Mouse (Mus musculus) midbrain, embryonic 16.5 days (tissue): ENCODE measurements around the gene Slc38a1. TPM values are rescaled to one million over a fixed set of nuclear protein-coding genes. Genes with fewer than 3 reads are reported as not detected.

Source experiments
- ATAC-seq: fragments of 200-750 bp; cut with Nextera tagmentation; 2 replicates; pipeline ENCODE4 v1.8.0; 2017; ENCODE audit warnings: moderate TSS enrichment
- H3K27ac ChIP-seq: fragments of 300-500 bp; sonication (generic); 2 replicates; pipeline ENCODE4 v1.5.1; 2014; ENCODE audit warnings: mild to moderate bottlenecking, low read length, mixed read lengths
- H3K27me3 ChIP-seq: fragments of 300-500 bp; sonication (generic); 2 replicates; pipeline ENCODE4 v1.6.1; 2014; ENCODE audit warnings: low read depth, low read length, mixed read lengths; ENCODE audit not compliant: control insufficient read depth, insufficient read depth
- H3K36me3 ChIP-seq: fragments of 300-500 bp; sonication (generic); 2 replicates; pipeline ENCODE4 v1.6.1; 2014; ENCODE audit warnings: mild to moderate bottlenecking, low read length, moderate library complexity, mixed read lengths; ENCODE audit not compliant: control insufficient read depth, insufficient read depth
- H3K4me1 ChIP-seq: fragments of 300-500 bp; sonication (generic); 2 replicates; pipeline ENCODE4 v1.6.1; 2014; ENCODE audit warnings: mild to moderate bottlenecking, low read length, mixed read lengths; ENCODE audit not compliant: control insufficient read depth, insufficient read depth
- H3K4me2 ChIP-seq: fragments of 300-500 bp; sonication (generic); 2 replicates; pipeline ENCODE4 v1.6.1; 2014; ENCODE audit warnings: mild to moderate bottlenecking, low read length, mixed read lengths
- H3K4me3 ChIP-seq: fragments of 300-500 bp; sonication (generic); 2 replicates; pipeline ENCODE4 v1.5.1; 2014; ENCODE audit warnings: low read depth, mild to moderate bottlenecking, low read length, moderate library complexity, mixed read lengths
- H3K9ac ChIP-seq: fragments of 300-500 bp; sonication (generic); 2 replicates; pipeline ENCODE4 v1.6.1; 2014; ENCODE audit warnings: low read depth, low read length, mixed read lengths
- H3K9me3 ChIP-seq: fragments of 300-500 bp; sonication (generic); replicated peaks from 2 replicates; pipeline ENCODE4 v1.6.1; 2014; ENCODE audit warnings: mild to moderate bottlenecking, low read length, mixed read lengths; ENCODE audit not compliant: control insufficient read depth, poor library complexity, severe bottlenecking
- WGBS: fragments of 180-500 bp; shearing (Covaris S2); extraction: QIAGEN DNeasy Blood & Tissue Kit; methylation state at CpG from one replicate; pipeline ENCODE4 v1.1.7; 2014; 5-methylcytosine and 5-hydroxymethylcytosine counted together
- polyA plus RNA-seq: library from polyadenylated mRNA; unstranded; fragments of >200 nt; fragmentation: Nextera tagmentation; extraction: Ambion mirVana; gene quantifications from 2 replicates; pipeline ENCODE4 v1.2.1, GENCODE M21; 2015

Gene Slc38a1
- polyA plus RNA-seq, 1 experiment from 2014 or later, result 120 TPM

DNA sequence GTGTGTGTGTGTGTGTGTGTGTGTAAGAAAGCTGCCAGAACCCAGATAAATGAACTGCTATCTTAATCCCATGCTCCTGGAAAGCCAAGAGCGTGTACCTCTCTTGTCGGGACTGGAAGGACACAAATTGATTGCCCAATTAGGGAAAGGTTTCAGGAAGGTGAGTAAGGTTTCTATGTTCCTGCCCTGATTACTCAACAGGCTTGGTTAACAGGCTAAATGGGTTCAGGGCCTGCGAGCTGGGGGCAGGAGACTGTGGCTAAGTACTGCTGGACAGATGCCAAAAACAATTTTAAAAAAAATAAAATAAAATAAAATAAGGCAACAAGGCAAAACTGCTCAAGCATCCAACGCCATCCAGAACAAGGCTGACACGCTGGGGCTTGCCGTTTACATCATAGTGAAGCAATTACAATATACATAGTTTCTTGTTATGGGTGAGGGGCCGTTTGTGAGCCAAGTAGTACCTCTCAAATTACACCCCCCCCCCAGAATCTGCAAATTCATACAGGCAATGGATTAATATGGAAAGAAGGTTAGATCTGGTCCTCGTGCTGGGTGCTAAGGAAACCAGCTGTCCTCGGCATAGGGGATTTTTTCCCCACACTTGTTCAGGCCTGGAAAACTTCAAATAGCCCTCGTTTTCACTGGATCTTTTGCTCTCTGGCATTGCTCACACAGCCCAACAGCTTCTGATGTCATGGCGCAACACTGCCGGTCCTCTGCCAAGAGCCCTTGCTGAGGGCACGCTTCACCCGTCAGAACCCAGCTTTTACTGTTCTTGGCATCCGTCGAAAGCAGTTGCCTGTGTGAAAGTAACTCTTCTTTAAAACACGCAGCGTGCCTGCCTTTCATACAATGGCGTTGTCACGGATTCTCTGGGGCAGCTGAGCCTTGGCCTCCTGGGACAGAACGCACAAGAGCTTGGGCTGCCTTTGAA is 95.2 kb downstream of the Slc38a1 start:
- Histone ChIP-seq H3K4me3 (no peak overlapping the region), H3K9me3 (no peaks in the 10 kb centered on the region), H3K27ac (no peak overlapping the region; the same call in 1 of the 2 replicates), H3K4me1 (no peaks in the 10 kb centered on the region), H3K36me3 (no peaks in the 10 kb centered on the region), H3K4me2 (no peak overlapping the region), H3K9ac (no peak overlapping the region), H3K27me3 (no peaks in the 10 kb centered on the region)
- 31% methylated on average over 21 of the region's 21 CpGs for WGBS
- peak; percentile 78 for ATAC-seq

DNA sequence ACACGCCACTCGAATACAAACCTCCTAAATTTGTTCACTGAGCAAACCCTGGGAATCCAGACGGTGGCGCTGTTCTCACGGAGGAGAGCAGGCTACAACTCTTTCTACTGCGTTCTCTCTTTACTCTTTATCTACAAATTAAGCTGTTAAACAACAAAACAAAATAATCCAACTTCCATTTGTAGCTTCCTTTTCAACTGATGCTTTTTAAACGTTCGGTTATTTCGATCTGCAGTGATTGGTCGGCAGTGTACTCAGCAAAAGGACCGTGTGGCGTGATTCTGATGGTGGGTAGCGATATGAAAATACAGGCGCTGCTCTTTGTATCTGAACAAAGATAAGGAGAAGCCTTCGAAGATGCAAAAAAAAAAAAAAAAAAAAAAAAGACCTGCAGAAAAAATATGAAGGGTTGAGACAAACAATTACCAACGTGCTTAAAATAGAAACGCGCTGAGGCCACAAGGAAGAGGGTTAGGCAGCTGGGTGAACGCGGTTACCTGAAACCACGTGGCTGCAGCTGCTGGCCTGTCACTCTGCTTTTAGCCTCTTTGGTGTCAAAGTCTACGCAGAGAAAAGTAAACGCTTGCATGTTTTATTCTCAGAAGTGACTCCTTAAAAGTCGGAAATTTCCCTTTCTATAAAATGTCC is 99.4 kb downstream of the Slc38a1 start:
- Histone ChIP-seq H3K36me3 (no peaks in the 10 kb centered on the region), H3K4me1 (no peaks in the 10 kb centered on the region), H3K4me3 (peak overlapping the region; percentile 42), H3K27me3 (no peaks in the 10 kb centered on the region), H3K9me3 (no peaks in the 10 kb centered on the region), H3K4me2 (peak overlapping the region; percentile 65), H3K27ac (peak overlapping the region; percentile 66), H3K9ac (peak overlapping the region; percentile 66)
- ATAC-seq, result no peak
- 2% methylated on average over 24 of the region's 24 CpGs for WGBS

DNA sequence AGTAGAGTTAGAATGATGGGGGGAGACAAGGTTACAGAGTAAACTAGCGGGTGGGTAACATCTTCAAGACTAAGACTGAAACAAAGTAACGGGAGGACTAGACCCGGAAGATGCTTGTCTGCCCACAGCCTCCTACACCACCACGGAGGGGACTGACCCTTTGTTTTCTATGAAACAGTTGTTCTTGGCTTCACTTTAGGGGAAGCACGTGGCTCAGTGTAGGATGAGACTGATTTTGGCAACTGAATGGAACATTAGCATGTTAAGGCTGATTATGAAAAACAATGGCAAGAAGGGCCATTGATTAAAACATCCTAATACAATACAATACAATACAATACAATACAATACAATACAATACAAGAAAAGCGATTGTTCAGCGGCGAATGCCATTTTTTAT is 100.6 kb downstream of the Slc38a1 start:
- WGBS, result 48% methylated on average over 8 of the region's 8 CpGs
- H3K27me3 ChIP-seq, result no peaks in the 10 kb centered on the region

DNA sequence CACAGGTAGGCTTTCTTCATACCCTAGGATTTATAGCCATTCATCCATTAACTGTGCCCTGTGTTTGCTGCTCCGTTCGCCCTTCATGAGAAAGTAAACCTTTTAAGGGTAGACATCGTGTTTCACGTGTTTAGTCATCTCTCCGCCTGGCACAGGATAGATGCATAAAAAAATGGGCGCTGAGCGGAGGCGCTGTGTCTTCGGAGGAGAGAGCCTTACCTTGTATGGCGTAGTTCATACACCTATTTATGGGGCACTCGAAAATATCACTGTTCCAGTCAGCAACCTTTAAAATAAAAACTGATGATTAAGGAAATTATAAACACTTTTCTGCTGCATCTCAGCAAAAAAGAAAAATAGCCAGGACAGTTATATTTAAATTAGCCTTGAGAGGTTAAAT is 105.4 kb downstream of the Slc38a1 start:
- Histone ChIP-seq H3K4me2 (no peak overlapping the region), H3K9ac (no peak overlapping the region), H3K27me3 (no peaks in the 10 kb centered on the region), H3K27ac (no peak overlapping the region), H3K36me3 (no peaks in the 10 kb centered on the region), H3K4me3 (no peak overlapping the region), H3K4me1 (no peaks in the 10 kb centered on the region), H3K9me3 (no peaks in the 10 kb centered on the region)
- no peak for ATAC-seq
- WGBS, result 95% methylated on average over 11 of the region's 11 CpGs

More for the DNA sequence above, 100.6 kb downstream of the Slc38a1 start:
- H3K36me3 ChIP-seq, result no peaks in the 10 kb centered on the region
- no peak overlapping the region for H3K4me3 ChIP-seq
- no peak overlapping the region for H3K27ac ChIP-seq
- H3K9ac ChIP-seq, result no peak overlapping the region
- H3K4me2 ChIP-seq, result no peak overlapping the region
- no peaks in the 10 kb centered on the region for H3K9me3 ChIP-seq
- ATAC-seq, result no peak
- no peaks in the 10 kb centered on the region for H3K4me1 ChIP-seq

DNA sequence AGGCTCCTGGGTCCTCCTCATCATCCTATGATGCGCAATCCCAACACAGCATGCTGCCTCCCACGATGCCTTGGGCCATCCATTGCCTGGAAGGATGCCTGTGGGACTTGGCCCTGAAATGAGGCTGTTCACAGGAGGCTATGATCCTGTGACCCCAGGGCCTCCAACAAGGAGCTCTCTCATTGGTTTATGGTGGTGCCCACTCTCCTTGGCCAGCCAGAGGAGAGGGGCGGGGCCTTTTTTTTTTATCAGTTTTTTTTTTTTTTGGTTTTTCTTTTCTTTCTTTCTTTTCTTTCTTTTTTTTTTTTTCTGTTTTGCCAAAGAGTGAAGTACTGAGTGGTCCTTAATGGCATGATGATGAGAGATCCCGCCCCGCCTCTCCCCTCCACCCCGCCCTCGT is 106.3 kb downstream of the Slc38a1 start:
- Histone ChIP-seq H3K9me3 (no peaks in the 10 kb centered on the region), H3K9ac (no peak overlapping the region), H3K27me3 (no peaks in the 10 kb centered on the region), H3K4me2 (no peak overlapping the region), H3K36me3 (no peaks in the 10 kb centered on the region), H3K4me1 (no peaks in the 10 kb centered on the region), H3K27ac (no peak overlapping the region), H3K4me3 (no peak overlapping the region)
- WGBS, result 89% methylated on average over 7 of the region's 7 CpGs
- ATAC-seq, result no peak

DNA sequence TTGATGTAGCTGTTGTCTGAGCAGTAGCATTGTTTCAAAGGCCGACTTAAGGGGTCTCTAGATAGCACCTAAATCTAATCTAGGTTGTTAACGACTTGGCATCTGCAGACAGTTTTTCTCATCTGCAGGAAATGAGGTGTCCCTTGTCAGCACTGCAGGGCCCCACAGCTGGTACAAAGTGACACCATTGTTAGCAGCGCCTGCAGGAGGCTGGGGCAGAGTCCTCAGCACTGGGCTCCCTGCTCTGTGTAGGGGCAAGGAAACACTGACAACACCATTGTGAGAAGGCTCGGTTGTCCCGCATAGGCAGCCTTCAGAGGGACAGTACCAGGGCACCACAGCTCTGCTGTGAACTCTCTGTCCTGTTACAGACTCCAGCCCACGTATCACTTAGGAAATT is 115.0 kb downstream of the Slc38a1 start:
- no peak overlapping the region for H3K27ac ChIP-seq
- WGBS, result 37% methylated on average over 6 of the region's 6 CpGs
- H3K9ac ChIP-seq, result no peak overlapping the region
- H3K36me3 ChIP-seq, result no peaks in the 10 kb centered on the region
- ATAC-seq, result no peak
- no peak overlapping the region for H3K4me2 ChIP-seq
- H3K4me1 ChIP-seq, result no peaks in the 10 kb centered on the region
- no peak overlapping the region for H3K4me3 ChIP-seq
- H3K27me3 ChIP-seq, result no peaks in the 10 kb centered on the region
- H3K9me3 ChIP-seq, result no peaks in the 10 kb centered on the region

DNA sequence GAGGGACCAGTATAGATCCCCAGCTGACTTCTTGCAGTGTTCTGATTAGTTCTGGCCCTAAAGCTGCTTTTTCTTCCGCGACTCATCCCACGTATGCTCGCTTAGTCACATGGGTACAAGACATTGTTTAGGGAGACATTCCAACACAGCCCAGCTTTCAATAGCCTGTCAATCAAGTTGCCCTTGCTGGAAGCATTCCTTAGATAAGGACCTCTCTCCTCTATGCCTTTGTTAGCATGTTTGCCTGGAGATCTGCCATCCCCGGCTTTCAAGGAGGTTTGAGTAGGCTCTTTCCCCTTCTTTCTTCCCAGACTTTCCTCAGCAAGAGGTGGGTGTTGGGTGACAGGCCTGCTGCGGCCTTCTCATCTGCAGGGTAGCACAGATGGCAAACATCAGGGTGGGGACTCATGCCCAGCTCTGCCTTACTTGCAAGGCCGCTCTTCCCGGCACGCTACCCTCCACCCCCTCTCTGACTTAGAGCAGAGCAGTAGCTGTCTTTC is 118.4 kb downstream of the Slc38a1 start:
- Histone ChIP-seq H3K27ac (no peak overlapping the region), H3K4me2 (no peak overlapping the region), H3K36me3 (no peaks in the 10 kb centered on the region), H3K27me3 (no peaks in the 10 kb centered on the region), H3K4me3 (no peak overlapping the region), H3K4me1 (no peaks in the 10 kb centered on the region), H3K9me3 (no peaks in the 10 kb centered on the region), H3K9ac (no peak overlapping the region)
- WGBS, result 29% methylated on average over 9 of the region's 9 CpGs
- 0 out of 2 replicates have a peak, but pooled peaks have one; percentile 48 for ATAC-seq
